Mouse (Mus musculus) lung, postnatal 14 days (tissue): ENCODE data around the gene Gjd3.
A peak's percentile ranks its signal among the peaks of the same experiment; 100 is the strongest.
"Not testable (repeated sequence)": the region's sequence is repeated elsewhere in the genome, so short reads cannot be mapped to it uniquely, and the experiment has no call there.

Experiments used
- DNase-seq: peaks from one replicate; pipeline ENCODE4 v3.0.0; 2021

The Gjd3 gene

GRCm38 (mm10) chr11:98982773-98983133 is at the start of gene Gjd3:
Gjd3 (minus strand) TSS chr11:98983016.
- no peak for DNase-seq

- DNase-seq = no peak
Observed at GRCm38 (mm10) chr11:99026899-99027440, 44.2 kb upstream of the Gjd3 start.

GRCm38 (mm10) chr11:99025878-99026277 is 43.1 kb upstream of the Gjd3 start:
- no peak for DNase-seq

- no peak for DNase-seq
Observed at GRCm38 (mm10) chr11:99024468-99025134, 41.8 kb upstream of the Gjd3 start.

- DNase-seq = peak; percentile 90
Observed at GRCm38 (mm10) chr11:99023500-99024467, 41.0 kb upstream of the Gjd3 start, which contains the start of gene Top2a. Top2a (minus strand) TSS chr11:99024189.

GRCm38 (mm10) chr11:99023094-99023493 is 40.3 kb upstream of the Gjd3 start:
- DNase-seq = no peak

GRCm38 (mm10) chr11:99022384-99022933 is 39.6 kb upstream of the Gjd3 start:
- no peak for DNase-seq

GRCm38 (mm10) chr11:99019844-99020243 is 37.0 kb upstream of the Gjd3 start:
- no peak for DNase-seq

- no peak for DNase-seq
Observed at GRCm38 (mm10) chr11:99013856-99014255, 31.0 kb upstream of the Gjd3 start.

- no peak for DNase-seq
Observed at GRCm38 (mm10) chr11:99010706-99011105, 27.9 kb upstream of the Gjd3 start.

GRCm38 (mm10) chr11:99010124-99010523 is 27.3 kb upstream of the Gjd3 start:
- no peak for DNase-seq

GRCm38 (mm10) chr11:99006788-99007187 is 24.0 kb upstream of the Gjd3 start:
- DNase-seq = no peak

- DNase-seq = no peak
Observed at GRCm38 (mm10) chr11:98999243-98999642, 16.4 kb upstream of the Gjd3 start.

- DNase-seq = no peak
Observed at GRCm38 (mm10) chr11:98998776-98999175, 16.0 kb upstream of the Gjd3 start.

- DNase-seq = no peak
Observed at GRCm38 (mm10) chr11:98997659-98998058, 14.8 kb upstream of the Gjd3 start.

- DNase-seq = no peak
Observed at GRCm38 (mm10) chr11:98995987-98996386, 13.2 kb upstream of the Gjd3 start.

GRCm38 (mm10) chr11:98990866-98991265 is 8.1 kb upstream of the Gjd3 start:
- no peak for DNase-seq

- not testable (repeated sequence) for DNase-seq
Observed at GRCm38 (mm10) chr11:98988260-98988659, 5.4 kb upstream of the Gjd3 start.

GRCm38 (mm10) chr11:98985542-98985941 is 2.7 kb upstream of the Gjd3 start:
- no peak for DNase-seq

- no peak for DNase-seq
Observed at GRCm38 (mm10) chr11:98983551-98983950, 735 bp upstream of the Gjd3 start.

- DNase-seq = peak; percentile 72
Observed at GRCm38 (mm10) chr11:98981997-98982772, 631 bp downstream of the Gjd3 start.

- DNase-seq = no peak
Observed at GRCm38 (mm10) chr11:98981289-98981996, 1.4 kb downstream of the Gjd3 start.
